Mouse (Mus musculus) neural tube, embryonic 13.5 days (tissue): Measurements from ENCODE around the gene A330070K13Rik. TPM values are rescaled to one million over a fixed set of nuclear protein-coding genes. Genes with fewer than 3 reads are reported as not detected.
A peak's percentile ranks its signal among the peaks of the same experiment; 100 is the strongest.

Experiments
- ATAC-seq: fragments of 200-750 bp; cut with Nextera tagmentation; 2 replicates; pipeline ENCODE4 v1.8.0; 2017; ENCODE audit warnings: low read depth, mild to moderate bottlenecking, moderate TSS enrichment, moderate library complexity
- H3K27ac ChIP-seq: fragments of 300-500 bp; sonication (generic); replicated peaks from 2 replicates; pipeline ENCODE4 v1.5.1; 2015; ENCODE audit warnings: moderate library complexity, mild to moderate bottlenecking, inconsistent platforms
- H3K27me3 ChIP-seq: fragments of 300-500 bp; sonication (generic); 2 replicates; pipeline ENCODE4 v1.6.1; 2015; ENCODE audit warnings: mild to moderate bottlenecking, inconsistent platforms
- H3K36me3 ChIP-seq: fragments of 300-500 bp; sonication (generic); 2 replicates; pipeline ENCODE4 v1.6.1; 2015; ENCODE audit warnings: mild to moderate bottlenecking, inconsistent platforms
- H3K4me1 ChIP-seq: fragments of 300-500 bp; sonication (generic); replicated peaks from 2 replicates; pipeline ENCODE4 v1.6.1; 2015; ENCODE audit warnings: inconsistent platforms
- H3K4me2 ChIP-seq: fragments of 300-500 bp; sonication (generic); 2 replicates; pipeline ENCODE4 v1.6.1; 2015; ENCODE audit warnings: inconsistent platforms, mild to moderate bottlenecking, moderate library complexity
- H3K4me3 ChIP-seq: fragments of 300-500 bp; sonication (generic); 2 replicates; pipeline ENCODE4 v1.5.1; 2015; ENCODE audit warnings: mild to moderate bottlenecking, inconsistent platforms
- H3K9ac ChIP-seq: fragments of 300-500 bp; sonication (generic); 2 replicates; pipeline ENCODE4 v1.6.1; 2015; ENCODE audit warnings: moderate library complexity, mild to moderate bottlenecking, inconsistent platforms
- H3K9me3 ChIP-seq: fragments of 300-500 bp; sonication (generic); 2 replicates; pipeline ENCODE4 v1.6.1; 2016; ENCODE audit warnings: inconsistent platforms
- WGBS: fragments of 180-500 bp; shearing (Covaris S2); methylation state at CpG from one replicate; pipeline ENCODE4 v1.1.7; 2015; 5-methylcytosine and 5-hydroxymethylcytosine counted together
- polyA plus RNA-seq: library from polyadenylated mRNA; unstranded; fragments of >200 nt; fragmentation: Nextera tagmentation; extraction: Ambion mirVana; gene quantifications from 2 replicates; pipeline ENCODE4 v1.2.1, GENCODE M21; 2015

A330070K13Rik gene
- polyA plus RNA-seq, 1 experiment from 2014 or later: not detected

DNA sequence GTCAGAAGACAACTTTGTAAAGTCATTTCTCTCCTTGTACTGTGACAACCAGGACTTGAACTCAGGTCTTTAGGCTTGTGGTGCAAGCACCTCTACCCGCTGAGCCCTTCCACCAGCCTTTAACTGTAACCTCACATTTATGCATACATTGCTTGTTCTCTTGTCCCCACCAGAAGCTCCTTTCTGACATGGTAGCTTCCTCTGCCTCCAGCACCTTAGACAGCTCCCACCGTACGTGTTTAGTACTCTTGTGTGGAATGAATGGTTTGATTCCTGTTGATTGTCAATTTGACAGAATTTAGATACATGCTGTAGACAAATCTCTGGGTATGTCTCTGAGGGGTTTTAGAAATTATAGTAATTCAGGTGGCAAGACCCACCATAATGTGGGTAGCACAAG, 20.7 kb downstream of the A330070K13Rik start:
- H3K27me3 ChIP-seq: no peaks in the 10 kb centered on the region
- no peak overlapping the region for H3K9ac ChIP-seq
- H3K9me3 ChIP-seq: no peaks in the 10 kb centered on the region
- WGBS: 64% methylated on average over 3 of the region's 3 CpGs
- ATAC-seq: no peak
- no peaks in the 10 kb centered on the region for H3K36me3 ChIP-seq
- H3K4me3 ChIP-seq: no peak overlapping the region
- no peaks in the 10 kb centered on the region for H3K4me1 ChIP-seq
- H3K4me2 ChIP-seq: no peak overlapping the region
- H3K27ac ChIP-seq: no peak overlapping the region

DNA sequence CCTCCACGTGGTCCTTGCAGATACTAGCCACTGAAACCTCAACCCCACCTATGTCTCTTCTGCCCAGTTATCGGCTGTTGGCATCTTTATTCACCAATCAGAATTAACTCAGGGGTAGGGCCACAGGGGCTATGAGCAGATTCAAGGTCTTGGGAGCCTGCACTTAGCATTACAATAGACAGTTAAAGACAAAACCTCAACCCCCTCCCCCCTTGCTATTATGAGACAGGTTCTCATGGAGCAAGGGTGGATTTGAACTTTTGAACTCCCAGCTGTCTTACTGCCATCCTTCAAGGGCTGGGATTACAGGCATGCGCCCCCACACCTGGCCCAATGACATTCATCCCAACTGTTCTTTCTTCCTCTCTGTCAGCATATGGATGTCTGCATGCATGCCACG, 21.3 kb downstream of the A330070K13Rik start:
- no peak overlapping the region for H3K4me2 ChIP-seq
- no peak for ATAC-seq

DNA sequence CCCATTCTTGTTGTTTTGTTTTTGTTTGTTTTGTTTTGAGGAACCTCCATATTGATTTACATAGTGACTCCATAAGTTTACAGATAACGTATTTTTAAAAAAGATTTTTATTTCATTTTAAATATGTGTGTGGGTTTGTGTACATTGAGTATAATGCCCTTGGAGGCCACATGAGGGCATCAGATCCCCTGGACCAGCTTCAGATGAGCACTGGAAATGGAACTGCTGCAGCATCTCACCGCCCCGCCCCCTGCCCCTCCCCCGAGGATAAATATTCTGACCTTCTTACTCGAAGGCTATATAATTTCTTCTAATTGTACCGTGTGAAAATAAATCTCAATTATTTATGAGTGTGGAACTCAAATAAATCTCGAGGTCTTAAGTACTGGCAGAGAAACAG, 29.2 kb downstream of the A330070K13Rik start:
- Histone ChIP-seq H3K4me1 (no peaks in the 10 kb centered on the region), H3K27ac (no peak overlapping the region), H3K36me3 (no peaks in the 10 kb centered on the region), H3K9me3 (no peaks in the 10 kb centered on the region), H3K4me2 (no peak overlapping the region), H3K9ac (no peak overlapping the region), H3K27me3 (no peaks in the 10 kb centered on the region), H3K4me3 (no peak overlapping the region)
- WGBS: 54% methylated on average over 7 of the region's 7 CpGs
- ATAC-seq: no peak

More for the DNA sequence above, 21.3 kb downstream of the A330070K13Rik start:
- Histone ChIP-seq H3K9me3 (no peaks in the 10 kb centered on the region), H3K9ac (no peak overlapping the region), H3K27ac (no peak overlapping the region), H3K36me3 (no peaks in the 10 kb centered on the region), H3K27me3 (no peaks in the 10 kb centered on the region), H3K4me3 (no peak overlapping the region), H3K4me1 (no peaks in the 10 kb centered on the region)
- 50% methylated on average over 4 of the region's 4 CpGs for WGBS

DNA sequence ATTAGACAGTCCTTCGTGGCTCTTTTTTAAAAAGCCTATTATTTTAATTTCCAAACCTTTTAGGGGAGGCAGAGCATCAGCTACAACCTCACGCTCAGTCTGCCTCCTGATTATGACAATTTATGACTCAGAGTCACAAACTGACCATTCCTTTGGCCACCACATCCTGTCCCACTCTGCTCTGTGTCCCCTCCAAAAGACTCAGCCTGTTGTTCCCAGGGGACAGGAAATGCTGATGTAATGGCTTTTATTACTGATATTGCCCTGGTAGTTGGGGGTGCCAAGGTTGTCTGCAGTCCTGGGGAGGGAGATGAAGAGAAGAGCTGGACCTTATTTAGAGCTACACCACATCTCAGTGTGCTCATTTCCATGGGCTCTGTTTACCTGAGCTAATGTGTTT, 38.6 kb downstream of the A330070K13Rik start:
- H3K4me1 ChIP-seq: no peaks in the 10 kb centered on the region
- H3K27me3 ChIP-seq: no peaks in the 10 kb centered on the region
- H3K36me3 ChIP-seq: peaks cover 24% of the 10 kb centered on the region
- no peak overlapping the region for H3K27ac ChIP-seq
- H3K9me3 ChIP-seq: 0 out of 2 replicates have a peak, but pooled peaks cover 7% of the 10 kb centered on the region
- no peak overlapping the region for H3K9ac ChIP-seq
- no peak overlapping the region for H3K4me3 ChIP-seq
- no peak for ATAC-seq
- H3K4me2 ChIP-seq: no peak overlapping the region
- 84% methylated on average over 2 of the region's 2 CpGs for WGBS

DNA sequence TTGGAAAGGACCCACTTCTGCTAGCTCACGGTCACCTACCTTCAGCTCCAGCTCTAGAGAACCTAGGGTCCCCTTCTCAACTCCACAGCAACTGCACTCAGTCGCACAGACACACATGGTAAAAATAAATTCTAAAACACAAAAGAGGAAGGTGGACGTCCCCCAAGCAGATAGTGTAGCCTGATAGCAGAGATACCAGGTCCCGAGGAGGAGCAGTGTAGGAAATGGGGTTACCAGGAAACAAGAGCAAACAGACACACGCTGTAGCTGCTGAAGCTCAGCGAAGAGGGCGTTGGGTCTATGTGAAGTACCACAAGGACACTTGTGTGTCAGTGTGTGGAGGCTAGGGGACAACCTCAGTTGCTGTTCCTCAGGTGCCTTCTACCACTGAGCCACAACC, 39.4 kb downstream of the A330070K13Rik start:
- Histone ChIP-seq H3K4me1 (no peaks in the 10 kb centered on the region), H3K27me3 (no peaks in the 10 kb centered on the region), H3K27ac (no peak overlapping the region), H3K36me3 (peaks cover 33% of the 10 kb centered on the region), H3K4me3 (no peak overlapping the region), H3K9ac (no peak overlapping the region), H3K9me3 (0 out of 2 replicates have a peak, but pooled peaks cover 7% of the 10 kb centered on the region), H3K4me2 (no peak overlapping the region)
- ATAC-seq: no peak
- WGBS: 98% methylated on average over 7 of the region's 7 CpGs

DNA sequence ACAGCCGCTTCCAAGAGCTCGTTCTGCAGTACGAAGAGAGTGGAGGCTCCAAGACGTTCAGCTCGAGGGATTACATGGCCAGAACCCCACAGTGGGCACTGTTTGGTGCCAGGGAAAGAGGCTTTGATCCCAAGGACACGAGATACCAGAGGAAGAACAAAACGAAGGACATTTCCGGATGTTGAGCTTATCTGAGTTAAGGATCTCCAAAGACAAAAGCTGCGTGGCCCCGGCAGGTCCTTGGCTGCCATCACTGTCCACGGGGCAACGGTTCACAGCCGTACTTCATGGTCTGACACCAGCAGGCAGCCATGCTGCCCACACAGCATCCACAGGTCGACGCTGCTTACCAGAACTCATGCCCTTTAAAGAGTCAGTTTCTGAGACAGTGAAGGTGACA, 43.8 kb downstream of the A330070K13Rik start:
- no peak overlapping the region for H3K4me3 ChIP-seq

DNA sequence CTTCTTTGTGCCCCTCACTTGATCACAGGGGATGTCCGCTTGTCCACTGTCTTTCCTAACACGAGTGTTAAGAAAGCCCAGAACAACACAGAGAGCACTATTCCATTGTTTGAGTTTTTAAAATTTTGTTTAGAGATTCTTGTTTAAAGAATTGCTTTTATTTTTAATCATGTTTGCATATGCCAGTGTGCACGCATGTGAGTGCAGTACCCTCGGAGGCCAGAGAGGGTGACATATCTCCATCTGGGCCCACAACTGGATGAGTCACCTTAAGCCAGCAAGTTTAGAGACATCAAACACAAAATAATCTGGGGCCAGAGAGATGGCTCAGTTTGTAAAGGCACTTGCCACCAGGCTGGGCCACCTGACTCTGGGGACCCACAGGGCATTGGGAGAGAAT, 49.0 kb downstream of the A330070K13Rik start:
- no peaks in the 10 kb centered on the region for H3K9me3 ChIP-seq
- no peaks in the 10 kb centered on the region for H3K27me3 ChIP-seq
- no peak overlapping the region for H3K4me3 ChIP-seq
- no peak for ATAC-seq
- 99% methylated on average over 4 of the region's 4 CpGs for WGBS
- no peak overlapping the region for H3K4me2 ChIP-seq
- no peak overlapping the region for H3K9ac ChIP-seq
- H3K4me1 ChIP-seq: peaks cover 4% of the 10 kb centered on the region; the same call in 1 of the 2 replicates
- no peak overlapping the region for H3K27ac ChIP-seq
- H3K36me3 ChIP-seq: peaks cover 39% of the 10 kb centered on the region

More for the DNA sequence above, 43.8 kb downstream of the A330070K13Rik start:
- no peak overlapping the region for H3K27ac ChIP-seq
- WGBS: 96% methylated on average over 15 of the region's 15 CpGs
- H3K27me3 ChIP-seq: no peaks in the 10 kb centered on the region
- ATAC-seq: no peak
- H3K4me2 ChIP-seq: no peak overlapping the region
- peaks cover 57% of the 10 kb centered on the region for H3K36me3 ChIP-seq
- no peak overlapping the region for H3K9ac ChIP-seq
- H3K4me1 ChIP-seq: no peaks in the 10 kb centered on the region
- H3K9me3 ChIP-seq: no peaks in the 10 kb centered on the region

DNA sequence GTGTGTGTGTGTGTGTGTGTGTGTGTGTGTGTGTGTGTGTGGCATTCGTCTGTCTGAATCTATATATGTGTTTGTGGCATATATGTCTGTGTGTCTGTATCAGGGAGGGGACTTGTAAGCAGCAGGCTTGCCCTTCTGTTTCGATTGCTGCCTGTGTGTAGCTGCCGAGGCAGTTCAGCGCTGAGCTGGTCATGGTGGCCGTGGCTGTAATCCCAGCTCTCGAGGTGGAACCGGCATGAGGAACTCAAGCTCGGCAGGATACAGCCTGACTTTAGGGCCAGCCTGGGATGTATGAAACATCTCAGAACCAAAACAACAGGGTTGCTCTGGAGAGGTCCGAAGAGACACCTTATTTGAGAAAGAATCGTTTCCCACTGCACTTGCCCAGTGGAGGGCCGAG, 50.5 kb downstream of the A330070K13Rik start:
- Histone ChIP-seq H3K27me3 (no peaks in the 10 kb centered on the region), H3K4me3 (no peak overlapping the region), H3K4me2 (no peak overlapping the region), H3K36me3 (peaks cover 37% of the 10 kb centered on the region), H3K27ac (no peak overlapping the region), H3K9me3 (no peaks in the 10 kb centered on the region), H3K4me1 (peaks cover 4% of the 10 kb centered on the region; the same call in 1 of the 2 replicates), H3K9ac (no peak overlapping the region)
- 92% methylated on average over 11 of the region's 11 CpGs for WGBS
- ATAC-seq: no peak

DNA sequence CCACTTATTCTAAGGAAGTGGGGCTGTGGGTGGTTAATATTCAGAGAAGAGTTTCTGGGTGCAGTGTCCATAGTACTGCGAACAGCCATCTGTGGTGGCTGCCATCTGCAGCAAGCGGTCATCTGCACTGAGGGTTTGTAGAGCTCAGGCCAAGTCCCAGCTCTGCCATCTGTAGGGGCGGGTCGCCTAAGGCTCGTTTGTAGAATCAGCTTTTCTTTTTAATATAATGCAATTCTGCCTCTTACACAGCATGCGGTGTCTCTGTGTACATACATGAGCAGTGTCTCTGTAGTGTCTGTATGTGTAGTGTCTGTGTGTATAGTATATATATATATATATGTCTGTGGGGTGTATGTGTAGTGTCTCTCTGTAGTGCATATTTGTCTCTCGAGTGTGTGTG, 50.9 kb downstream of the A330070K13Rik start:
- no peaks in the 10 kb centered on the region for H3K27me3 ChIP-seq
- WGBS: 87% methylated on average over 7 of the region's 7 CpGs

DNA sequence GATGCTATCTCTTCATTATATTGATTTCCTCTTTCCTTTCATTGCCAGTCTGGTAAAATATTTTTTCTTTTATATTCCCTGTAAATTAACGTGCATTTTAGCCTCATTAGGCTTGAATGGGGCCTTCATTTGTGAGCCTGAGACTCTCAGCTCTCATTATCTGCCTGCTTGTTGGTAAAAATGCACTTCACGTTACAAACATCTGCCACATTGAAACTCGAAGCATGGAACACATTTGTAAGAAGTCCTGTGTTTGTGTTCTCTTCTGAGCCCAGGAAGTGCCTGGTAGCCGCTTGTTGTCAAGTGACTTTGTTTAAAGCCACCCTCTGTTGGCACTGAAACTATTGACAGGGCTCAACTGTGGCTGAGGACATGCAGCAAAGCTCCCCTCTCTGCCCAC, 53.2 kb downstream of the A330070K13Rik start:
- H3K4me1 ChIP-seq: peaks cover 4% of the 10 kb centered on the region; the same call in 1 of the 2 replicates
- no peak; the same call in 1 of the 2 replicates for ATAC-seq
- H3K9ac ChIP-seq: no peak overlapping the region
- H3K9me3 ChIP-seq: no peaks in the 10 kb centered on the region
- no peak overlapping the region for H3K4me3 ChIP-seq
- H3K4me2 ChIP-seq: no peak overlapping the region
- no peaks in the 10 kb centered on the region for H3K27me3 ChIP-seq
- WGBS: 54% methylated on average over 4 of the region's 4 CpGs
- H3K27ac ChIP-seq: peak overlapping the region; percentile 57
- H3K36me3 ChIP-seq: peaks cover 26% of the 10 kb centered on the region

More for the DNA sequence above, 50.9 kb downstream of the A330070K13Rik start:
- H3K9me3 ChIP-seq: no peaks in the 10 kb centered on the region
- no peak overlapping the region for H3K4me2 ChIP-seq
- no peak overlapping the region for H3K4me3 ChIP-seq
- no peak overlapping the region for H3K9ac ChIP-seq
- peaks cover 4% of the 10 kb centered on the region; the same call in 1 of the 2 replicates for H3K4me1 ChIP-seq
- no peak for ATAC-seq
- H3K36me3 ChIP-seq: peaks cover 37% of the 10 kb centered on the region
- H3K27ac ChIP-seq: no peak overlapping the region

DNA sequence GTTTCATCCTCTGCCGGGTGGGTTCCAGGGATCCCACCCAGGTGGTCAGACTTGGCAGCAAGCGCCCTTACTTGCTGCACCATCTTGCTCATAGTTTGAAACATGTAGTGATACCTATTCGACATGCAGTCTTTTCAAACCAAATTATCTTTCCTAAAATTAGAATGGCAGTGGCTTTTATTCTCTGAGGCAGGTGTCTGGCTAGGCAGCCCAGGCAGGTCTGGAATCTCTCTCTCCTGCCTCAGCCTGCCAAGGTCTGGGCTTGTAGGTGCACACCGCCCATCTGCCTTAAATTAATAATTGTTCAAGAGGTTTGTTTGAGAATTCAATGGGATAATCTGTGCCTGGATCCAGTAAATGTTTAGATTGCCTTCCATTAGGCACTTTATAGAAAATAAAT, 53.6 kb downstream of the A330070K13Rik start:
- WGBS: 87% methylated on average over 4 of the region's 4 CpGs
- no peaks in the 10 kb centered on the region for H3K9me3 ChIP-seq
- H3K36me3 ChIP-seq: peaks cover 24% of the 10 kb centered on the region
- H3K27me3 ChIP-seq: no peaks in the 10 kb centered on the region
- H3K4me2 ChIP-seq: no peak overlapping the region
- no peak overlapping the region for H3K9ac ChIP-seq
- peak overlapping the region; percentile 38; the same call in 1 of the 2 replicates for H3K27ac ChIP-seq
- no peak for ATAC-seq
- peaks cover 4% of the 10 kb centered on the region; the same call in 1 of the 2 replicates for H3K4me1 ChIP-seq
- H3K4me3 ChIP-seq: no peak overlapping the region

DNA sequence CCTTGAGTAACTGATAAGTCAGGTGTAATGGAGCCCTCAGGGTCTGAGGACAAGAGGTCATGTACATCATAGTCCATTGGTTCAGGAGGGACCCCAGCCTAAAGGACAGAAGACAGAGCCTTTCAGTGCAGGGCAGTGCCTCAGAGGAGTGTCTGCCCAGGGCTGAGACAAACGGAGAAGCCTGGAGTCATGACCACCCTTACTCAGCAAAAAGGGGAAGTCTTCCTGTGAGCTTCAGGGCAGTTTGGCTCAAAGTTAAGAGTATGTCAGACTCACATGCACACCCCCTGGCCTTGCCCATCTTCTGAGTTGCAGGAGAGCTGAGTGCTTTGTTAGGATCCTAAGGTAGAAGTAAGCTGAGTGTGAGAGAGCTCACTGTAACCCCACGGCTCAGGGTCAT, 54.5 kb downstream of the A330070K13Rik start:
- Histone ChIP-seq H3K9ac (no peak overlapping the region), H3K36me3 (peaks cover 24% of the 10 kb centered on the region), H3K4me2 (no peak overlapping the region), H3K27me3 (no peaks in the 10 kb centered on the region), H3K4me1 (peaks cover 4% of the 10 kb centered on the region; the same call in 1 of the 2 replicates), H3K4me3 (no peak overlapping the region), H3K9me3 (no peaks in the 10 kb centered on the region), H3K27ac (no peak overlapping the region)
- no peak for ATAC-seq
- WGBS: 85% methylated on average over 2 of the region's 2 CpGs
